In the genomic region with DNA sequence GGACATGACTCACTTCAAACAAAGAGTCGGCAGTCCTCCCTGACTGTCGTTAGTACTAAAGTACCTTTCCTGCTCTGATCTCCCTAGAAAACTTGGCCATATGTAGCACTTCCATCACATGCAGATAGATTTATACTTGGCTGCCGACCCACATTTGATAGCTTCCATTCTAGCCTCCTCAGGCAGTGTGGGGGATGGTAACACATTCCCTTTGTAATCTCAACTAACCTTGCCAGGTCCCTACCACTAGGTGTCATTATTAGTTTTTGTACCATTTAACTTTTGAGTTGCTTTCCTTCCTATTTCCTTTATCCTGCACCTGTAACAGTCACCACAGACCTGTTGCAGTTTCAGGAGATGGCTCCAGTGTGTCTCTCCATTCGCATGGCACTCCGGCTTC, we compare ENCODE assay signal across 14 mouse cellular contexts. TPM values are rescaled to one million over a fixed set of nuclear protein-coding genes. Genes with fewer than 3 reads are reported as not detected.
DNase-seq lines count a peak whose midpoint lies in the region; ATAC-seq and TF ChIP-seq lines count a peak whose summit lies in the region.
"Had no signal": no experiment of that assay in that cellular context is flagged by ENCODE, and none has a peak within 500 bp of the region (broad histone marks: within the 10 kb centered on the region; RNA-seq: fewer than 3 reads in every experiment).

No protein-coding gene starts in this region.

- H3K4me1 ChIP-seq in heart, embryonic 16.5 days (ENCODE audit: control insufficient read depth, insufficient read depth, low read length): peaks cover 12% of the 10 kb centered on the region
- no peaks in the 10 kb centered on the region for H3K4me1 ChIP-seq in lung, embryonic 14.5 days (ENCODE audit: insufficient read depth)

- TF ChIP-seq CTCF in lung, embryonic 14.5 days (IDR thresholded peaks at IDR 0.05; ENCODE audit: low read depth): peak; percentile 38; the same call in 1 of the 2 replicates

- peaks cover 24% of the 10 kb centered on the region for H3K36me3 ChIP-seq in heart, embryonic 16.5 days (ENCODE audit: control insufficient read depth, insufficient read depth)
- peaks cover 32% of the 10 kb centered on the region for H3K36me3 ChIP-seq in lung, embryonic 14.5 days (ENCODE audit: insufficient read depth)

- DNase-seq in heart, postnatal 4 days: no peak
- DNase-seq in lung, embryonic 14.5 days: peak; percentile 30
- no peak for DNase-seq in lung, adult 18-20 months
- peak; percentile 36 for DNase-seq in MN1 (ENCODE audit: low spot score)
- DNase-seq: cerebellum, adult 11-12 months; gastrocnemius, postnatal 10 days; right cerebral cortex, postnatal 4 days had no signal

- no peak overlapping the region for H3K9ac ChIP-seq in heart, embryonic 16.5 days (ENCODE audit: low read length)
- no peak overlapping the region for H3K9ac ChIP-seq in lung, embryonic 14.5 days

- no peak overlapping the region for H3K4me2 ChIP-seq in heart, embryonic 16.5 days (ENCODE audit: low read depth, low read length)
- H3K4me2 ChIP-seq in lung, embryonic 14.5 days: no peak overlapping the region

- H3K9me3 ChIP-seq in heart, embryonic 16.5 days (replicated peaks; ENCODE audit: control insufficient read depth, low read length): no peaks in the 10 kb centered on the region
- no peaks in the 10 kb centered on the region for H3K9me3 ChIP-seq in lung, embryonic 14.5 days (ENCODE audit: low read depth, low read length)

- no peak for ATAC-seq in heart, embryonic 16.5 days (replicated peaks; ENCODE audit: extremely low read depth, insufficient read depth, low FRiP score)
- no peak for ATAC-seq in lung, embryonic 14.5 days (ENCODE audit: insufficient read depth)
- ATAC-seq in megakaryocyte-erythroid progenitor cell, adult 5-6 weeks (replicated peaks; ENCODE audit: low FRiP score, low TSS enrichment, poor library complexity, severe bottlenecking): 0 out of 2 replicates have a peak, but pooled peaks have one; percentile 20
- ATAC-seq in activated CD4-positive, CD25-positive, alpha-beta regulatory T cell, adult 4 months: no peak

- no peaks in the 10 kb centered on the region for H3K27me3 ChIP-seq in heart, embryonic 16.5 days (ENCODE audit: control insufficient read depth, insufficient read depth, low read length)
- no peaks in the 10 kb centered on the region for H3K27me3 ChIP-seq in lung, embryonic 14.5 days (ENCODE audit: insufficient read depth, low read length)

- H3K27ac ChIP-seq in heart, embryonic 16.5 days (ENCODE audit: low read length): 0 out of 2 replicates have a peak overlapping the region, but pooled peaks have one; percentile 18
- H3K27ac ChIP-seq in lung, embryonic 14.5 days (ENCODE audit: low read depth): no peak overlapping the region

- WGBS in heart, embryonic 16.5 days: 52% methylated on average over 5 of the region's 5 CpGs
- 55% methylated on average over 5 of the region's 5 CpGs for WGBS in lung, embryonic 14.5 days

- H3K4me3 ChIP-seq in heart, embryonic 16.5 days (ENCODE audit: low read length): no peak overlapping the region
- H3K4me3 ChIP-seq in lung, embryonic 14.5 days (ENCODE audit: low read depth, low read length): no peak overlapping the region
- H3K4me3 ChIP-seq: erythroblast, embryonic 14.5 days had no signal

RNA-seq across cellular contexts. Expression of a gene that starts 3.2 kb away (rescaled TPM):
- polyA plus RNA-seq in heart, embryonic 16.5 days (2015; fragmentation: Nextera tagmentation; extraction: Ambion mirVana): 34.1 and 38.1 TPM in 2 replicates
- total RNA-seq in heart, postnatal 4 days (2021): 10 to 100 TPM; 24.6 to 29.2 TPM
- polyA plus RNA-seq in lung, embryonic 14.5 days (2014; fragmentation: Nextera tagmentation; extraction: Ambion mirVana): 69.1 and 89.9 TPM in 2 replicates
- total RNA-seq in megakaryocyte-erythroid progenitor cell, adult 5-6 weeks (2014; fragmentation: Nextera tagmentation): 39.0 and 52.4 TPM in 2 replicates
- 47.6 and 50.1 TPM in 2 replicates for total RNA-seq in megakaryocyte-erythroid progenitor cell, adult 5-6 weeks (2017)
- 10 to 100 TPM; 62.5 to 73.9 TPM for polyA plus RNA-seq in activated CD4-positive, CD25-positive, alpha-beta regulatory T cell, adult 4 months (2017; shearing (Covaris generic))

RNA-seq across cellular contexts. Expression of a gene that starts 22.0 kb away (rescaled TPM):
- not detected in 2 replicates for polyA plus RNA-seq in heart, embryonic 16.5 days (2015; fragmentation: Nextera tagmentation; extraction: Ambion mirVana)
- total RNA-seq in heart, postnatal 4 days (2021): not detected
- not detected in 2 replicates for polyA plus RNA-seq in lung, embryonic 14.5 days (2014; fragmentation: Nextera tagmentation; extraction: Ambion mirVana)
- total RNA-seq in megakaryocyte-erythroid progenitor cell, adult 5-6 weeks (2014; fragmentation: Nextera tagmentation): not detected in 2 replicates
- total RNA-seq in megakaryocyte-erythroid progenitor cell, adult 5-6 weeks (2017): not detected in 2 replicates
- not detected for polyA plus RNA-seq in activated CD4-positive, CD25-positive, alpha-beta regulatory T cell, adult 4 months (2017; shearing (Covaris generic))
- total RNA-seq: gastrocnemius, postnatal 10 days; heart, postnatal 25 days had no signal
- polyA plus RNA-seq: erythroblast, embryonic 14.5 days; limb, embryonic 11.5 days; neural tube, embryonic 14.5 days had no signal

RNA-seq across cellular contexts. Expression of a gene that starts 26.0 kb away (rescaled TPM):
- polyA plus RNA-seq in heart, embryonic 16.5 days (2015; fragmentation: Nextera tagmentation; extraction: Ambion mirVana): 0.08 TPM in 1 of 2 replicates, not detected in the other
- total RNA-seq in heart, postnatal 4 days (2021): not detected
- polyA plus RNA-seq in lung, embryonic 14.5 days (2014; fragmentation: Nextera tagmentation; extraction: Ambion mirVana): not detected in 2 replicates
- not detected in 2 replicates for total RNA-seq in megakaryocyte-erythroid progenitor cell, adult 5-6 weeks (2014; fragmentation: Nextera tagmentation)
- total RNA-seq in megakaryocyte-erythroid progenitor cell, adult 5-6 weeks (2017): not detected in 2 replicates
- polyA plus RNA-seq in activated CD4-positive, CD25-positive, alpha-beta regulatory T cell, adult 4 months (2017; shearing (Covaris generic)): under 1 TPM in 1 of 2 experiments, not detected in 1; 0.24 TPM
- total RNA-seq: gastrocnemius, postnatal 10 days; heart, postnatal 25 days had no signal
- polyA plus RNA-seq: erythroblast, embryonic 14.5 days; limb, embryonic 11.5 days; neural tube, embryonic 14.5 days had no signal

RNA-seq across cellular contexts. Expression of a gene that starts 33.7 kb away (rescaled TPM):
- not detected in 2 replicates for polyA plus RNA-seq in heart, embryonic 16.5 days (2015; fragmentation: Nextera tagmentation; extraction: Ambion mirVana)
- not detected for total RNA-seq in heart, postnatal 4 days (2021)
- not detected in 2 replicates for polyA plus RNA-seq in lung, embryonic 14.5 days (2014; fragmentation: Nextera tagmentation; extraction: Ambion mirVana)
- not detected in 2 replicates for total RNA-seq in megakaryocyte-erythroid progenitor cell, adult 5-6 weeks (2014; fragmentation: Nextera tagmentation)
- not detected in 2 replicates for total RNA-seq in megakaryocyte-erythroid progenitor cell, adult 5-6 weeks (2017)
- polyA plus RNA-seq in activated CD4-positive, CD25-positive, alpha-beta regulatory T cell, adult 4 months (2017; shearing (Covaris generic)): not detected
- total RNA-seq: gastrocnemius, postnatal 10 days; heart, postnatal 25 days had no signal
- polyA plus RNA-seq: erythroblast, embryonic 14.5 days; limb, embryonic 11.5 days; neural tube, embryonic 14.5 days had no signal

Comparison
In these comparisons a context has a peak if more than half of its experiments do, and no peak if none do; other contexts are left out.
1. DNase-seq: peak in lung, embryonic 14.5 days (single experiment) and MN1 (single experiment); none in heart, postnatal 4 days (single experiment) and lung, adult 18-20 months (0 of 2).